Mouse (Mus musculus): Measurements from ENCODE around the gene Pard3. TPM values are rescaled to one million over a fixed set of nuclear protein-coding genes. Genes with fewer than 3 reads are reported as not detected.
A peak's percentile ranks its signal among the peaks of the same experiment; 100 is the strongest.

Pard3 gene
- polyA plus RNA-seq, 1 experiment from 2014 or later = 24.2 TPM

DNA sequence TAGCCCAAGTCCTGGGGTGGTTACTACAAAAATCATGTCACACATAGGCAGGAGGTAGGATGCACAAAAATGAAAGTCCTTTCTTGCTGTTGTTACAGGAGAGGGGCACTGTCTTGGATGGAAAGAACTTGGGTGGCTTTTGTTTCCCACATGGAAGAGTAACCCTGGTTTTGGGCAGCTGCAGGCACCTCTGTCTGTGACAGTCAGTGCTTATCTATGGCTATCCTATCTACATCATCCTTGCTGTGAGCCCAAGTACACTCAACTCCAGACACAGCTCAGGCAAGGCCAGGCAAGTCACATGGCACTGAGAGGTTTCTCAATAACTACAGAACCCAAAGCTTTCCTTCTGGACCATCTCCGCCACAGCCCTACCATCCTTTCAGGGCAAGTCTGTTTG is 506.8 kb downstream of the Pard3 start:
- WGBS = 98% methylated on average over 1 of the region's 1 CpGs
- peaks cover 12% of the 10 kb centered on the region for H3K27me3 ChIP-seq (ENCODE audit: insufficient read depth, poor library complexity, severe bottlenecking)
- no peaks in the 10 kb centered on the region for H3K36me3 ChIP-seq
- no peak overlapping the region for H3K27ac ChIP-seq
- no peak for DNase-seq (ENCODE audit: low spot score)
- H3K9me3 ChIP-seq = no peaks in the 10 kb centered on the region
- H3K4me1 ChIP-seq (replicated peaks) = no peaks in the 10 kb centered on the region; the same call in 1 of the 2 replicates
- H3K4me3 ChIP-seq = no peak overlapping the region

DNA sequence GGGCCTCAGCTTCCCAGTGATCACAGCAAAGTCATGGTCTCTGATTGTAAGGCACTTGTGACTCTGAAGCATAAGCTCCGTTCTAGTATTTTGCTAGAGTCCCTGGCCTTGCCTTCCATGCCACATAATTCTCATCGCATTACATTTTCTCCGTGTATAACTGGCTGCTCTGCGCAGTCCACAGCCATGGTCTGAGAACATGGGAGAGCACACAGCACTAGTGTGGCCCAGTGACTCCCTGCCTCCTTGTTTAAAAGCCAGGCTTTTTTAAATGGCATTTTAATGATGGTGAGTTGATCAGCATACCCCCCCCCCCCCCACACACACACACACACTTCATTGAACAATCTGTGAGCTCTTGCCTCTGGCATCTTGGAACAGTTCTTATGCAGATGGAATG is 508.8 kb downstream of the Pard3 start:
- 90% methylated on average over 4 of the region's 4 CpGs for WGBS
- no peaks in the 10 kb centered on the region for H3K36me3 ChIP-seq
- no peaks in the 10 kb centered on the region for H3K9me3 ChIP-seq
- no peaks in the 10 kb centered on the region for H3K27me3 ChIP-seq (ENCODE audit: insufficient read depth, poor library complexity, severe bottlenecking)
- DNase-seq (ENCODE audit: low spot score) = no peak
- H3K4me1 ChIP-seq (replicated peaks) = no peaks in the 10 kb centered on the region; the same call in 1 of the 2 replicates
- H3K27ac ChIP-seq = no peak overlapping the region
- H3K4me3 ChIP-seq = no peak overlapping the region

DNA sequence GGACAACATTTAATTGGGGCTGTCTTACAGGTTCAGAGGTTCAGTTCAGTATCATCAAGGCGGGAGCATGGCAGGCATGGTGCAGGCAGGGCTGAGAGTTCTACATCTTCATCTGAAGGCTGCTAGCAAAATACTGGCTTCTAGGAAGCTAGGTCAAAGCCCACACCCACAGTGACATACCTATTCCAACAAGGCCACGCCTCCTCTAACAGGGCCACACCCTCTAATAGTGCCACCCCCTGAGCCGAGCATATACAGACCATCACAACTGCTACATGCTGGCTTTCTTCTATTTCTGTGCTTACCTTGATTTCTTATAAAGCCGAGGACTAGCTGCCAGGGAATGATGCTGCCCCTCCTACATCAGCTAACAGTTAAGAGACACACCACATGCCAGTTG is 513.0 kb downstream of the Pard3 start:
- Histone ChIP-seq H3K27me3 (ENCODE audit: insufficient read depth, poor library complexity, severe bottlenecking) (no peaks in the 10 kb centered on the region), H3K9me3 (no peaks in the 10 kb centered on the region), H3K4me1 (replicated peaks) (no peaks in the 10 kb centered on the region; the same call in 1 of the 2 replicates), H3K27ac (no peak overlapping the region), H3K36me3 (no peaks in the 10 kb centered on the region), H3K4me3 (no peak overlapping the region)
- no peak for DNase-seq (ENCODE audit: low spot score)
- WGBS = 93% methylated on average over 4 of the region's 4 CpGs

DNA sequence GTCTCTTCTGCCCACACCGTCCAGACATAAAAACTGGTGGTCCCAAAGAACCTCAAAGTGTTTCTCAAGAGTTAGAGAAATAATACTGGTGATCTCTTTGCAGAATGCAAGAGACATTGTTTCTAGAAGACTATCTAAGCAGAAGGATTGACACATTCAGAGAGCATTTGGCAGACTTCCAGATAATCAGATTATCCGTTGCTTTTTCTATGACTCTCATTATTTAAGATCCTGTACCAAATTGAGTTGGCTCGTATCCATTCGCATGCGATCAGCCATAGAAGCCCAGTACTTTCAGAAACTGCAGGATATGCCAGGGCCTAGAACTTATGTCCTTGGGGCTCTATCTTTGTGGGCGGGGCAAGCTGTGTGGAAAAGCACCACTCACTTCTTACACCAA is 514.0 kb downstream of the Pard3 start:
- Histone ChIP-seq H3K27ac (no peak overlapping the region), H3K27me3 (ENCODE audit: insufficient read depth, poor library complexity, severe bottlenecking) (no peaks in the 10 kb centered on the region), H3K36me3 (no peaks in the 10 kb centered on the region), H3K4me1 (replicated peaks) (no peaks in the 10 kb centered on the region; the same call in 1 of the 2 replicates), H3K4me3 (no peak overlapping the region), H3K9me3 (no peaks in the 10 kb centered on the region)
- WGBS = 92% methylated on average over 6 of the region's 6 CpGs
- DNase-seq (ENCODE audit: low spot score) = no peak

DNA sequence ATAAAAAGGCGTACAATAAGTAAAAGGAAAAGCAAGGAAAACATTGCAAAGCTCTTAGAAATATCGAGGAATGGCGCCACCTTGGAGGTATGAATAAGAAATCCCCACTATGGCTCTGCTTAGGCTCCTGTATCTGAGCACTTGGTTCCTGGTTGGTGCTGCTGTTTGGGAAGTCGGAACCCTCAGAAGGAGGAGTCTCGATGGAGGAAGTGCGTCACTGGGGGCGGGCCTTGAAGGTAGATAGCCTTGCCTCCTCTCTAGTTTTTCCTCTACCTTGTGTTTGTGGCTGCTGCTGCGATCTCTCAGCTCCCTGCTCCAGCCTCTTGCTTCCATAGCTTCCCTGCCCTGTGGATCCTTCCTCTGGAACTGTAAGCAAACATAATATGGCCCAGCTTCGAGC is 515.7 kb downstream of the Pard3 start:
- no peak for DNase-seq (ENCODE audit: low spot score)
- H3K9me3 ChIP-seq = no peaks in the 10 kb centered on the region
- H3K36me3 ChIP-seq = no peaks in the 10 kb centered on the region
- 88% methylated on average over 9 of the region's 9 CpGs for WGBS
- no peaks in the 10 kb centered on the region for H3K4me1 ChIP-seq (replicated peaks)
- H3K27ac ChIP-seq = no peak overlapping the region
- no peaks in the 10 kb centered on the region for H3K27me3 ChIP-seq (ENCODE audit: insufficient read depth, poor library complexity, severe bottlenecking)
- H3K4me3 ChIP-seq = no peak overlapping the region

DNA sequence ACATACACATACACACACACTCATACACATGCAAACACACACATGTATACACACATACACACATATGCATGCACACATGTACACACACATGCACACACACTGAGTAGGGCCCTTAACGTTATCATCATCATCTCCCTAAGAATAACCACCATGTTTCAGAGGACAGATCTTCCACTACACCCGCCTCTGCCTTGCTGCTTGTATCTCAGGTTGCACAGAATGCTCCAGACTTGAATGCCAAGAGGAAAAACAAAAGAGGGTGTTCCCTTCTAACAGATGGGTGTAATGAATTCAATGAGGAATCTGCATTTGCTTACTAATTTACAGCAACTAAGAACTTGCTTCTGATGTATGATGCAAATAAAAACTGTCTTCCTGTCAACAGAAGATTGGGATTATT is 519.7 kb downstream of the Pard3 start:
- 84% methylated on average over 2 of the region's 2 CpGs for WGBS
- Histone ChIP-seq H3K4me1 (replicated peaks) (peaks cover 10% of the 10 kb centered on the region; the same call in 1 of the 2 replicates), H3K36me3 (no peaks in the 10 kb centered on the region), H3K27ac (no peak overlapping the region), H3K27me3 (ENCODE audit: insufficient read depth, poor library complexity, severe bottlenecking) (no peaks in the 10 kb centered on the region), H3K4me3 (no peak overlapping the region), H3K9me3 (no peaks in the 10 kb centered on the region)
- DNase-seq (ENCODE audit: low spot score) = no peak

DNA sequence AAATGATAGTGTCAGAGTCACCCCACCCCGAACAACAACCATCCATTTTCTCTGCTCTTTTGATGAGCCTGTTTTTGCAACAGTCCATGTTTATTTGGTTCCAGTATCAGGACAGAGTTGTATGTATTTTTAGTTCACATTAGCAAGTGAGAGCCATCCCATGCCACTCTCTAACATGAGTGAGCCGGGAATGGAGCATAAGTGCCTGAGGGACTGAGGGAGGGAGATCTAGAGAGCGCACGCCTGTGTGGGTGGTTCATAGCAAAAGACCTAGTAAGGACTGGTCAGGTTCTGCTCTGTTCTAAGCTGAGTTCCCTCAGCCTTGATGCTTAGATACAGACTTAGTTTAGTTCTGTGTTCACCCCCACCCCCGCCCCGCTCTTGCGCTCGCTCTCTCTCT is 521.9 kb downstream of the Pard3 start:
- 91% methylated on average over 8 of the region's 8 CpGs for WGBS
- no peak for DNase-seq (ENCODE audit: low spot score)
- Histone ChIP-seq H3K36me3 (no peaks in the 10 kb centered on the region), H3K27me3 (ENCODE audit: insufficient read depth, poor library complexity, severe bottlenecking) (no peaks in the 10 kb centered on the region), H3K9me3 (no peaks in the 10 kb centered on the region), H3K4me1 (replicated peaks) (peaks cover 10% of the 10 kb centered on the region; the same call in 1 of the 2 replicates), H3K4me3 (no peak overlapping the region), H3K27ac (no peak overlapping the region)

DNA sequence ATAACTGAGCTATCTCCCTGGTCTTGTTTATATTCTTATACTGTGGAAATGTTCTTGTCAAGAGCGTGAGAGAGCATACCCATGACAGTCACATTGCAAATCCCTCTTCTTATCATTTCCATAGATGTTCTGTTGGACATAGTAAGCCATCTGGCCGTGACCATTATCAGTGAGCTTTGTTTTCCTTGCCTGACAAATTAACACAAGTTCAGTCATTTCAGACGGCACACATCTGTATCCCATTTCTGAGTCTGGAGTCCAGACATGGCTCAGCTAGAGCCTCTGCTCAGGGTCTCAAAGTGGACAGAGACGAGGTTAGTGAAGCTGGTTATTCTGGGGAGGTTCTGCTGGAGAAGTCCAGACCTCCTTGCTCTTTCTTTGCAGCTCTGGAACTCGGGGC is 523.0 kb downstream of the Pard3 start:
- no peak for DNase-seq (ENCODE audit: low spot score)
- 71% methylated on average over 5 of the region's 5 CpGs for WGBS
- H3K27me3 ChIP-seq (ENCODE audit: insufficient read depth, poor library complexity, severe bottlenecking) = no peaks in the 10 kb centered on the region
- H3K9me3 ChIP-seq = no peaks in the 10 kb centered on the region
- no peaks in the 10 kb centered on the region for H3K36me3 ChIP-seq
- peaks cover 10% of the 10 kb centered on the region; the same call in 1 of the 2 replicates for H3K4me1 ChIP-seq (replicated peaks)
- no peak overlapping the region for H3K4me3 ChIP-seq
- no peak overlapping the region for H3K27ac ChIP-seq

DNA sequence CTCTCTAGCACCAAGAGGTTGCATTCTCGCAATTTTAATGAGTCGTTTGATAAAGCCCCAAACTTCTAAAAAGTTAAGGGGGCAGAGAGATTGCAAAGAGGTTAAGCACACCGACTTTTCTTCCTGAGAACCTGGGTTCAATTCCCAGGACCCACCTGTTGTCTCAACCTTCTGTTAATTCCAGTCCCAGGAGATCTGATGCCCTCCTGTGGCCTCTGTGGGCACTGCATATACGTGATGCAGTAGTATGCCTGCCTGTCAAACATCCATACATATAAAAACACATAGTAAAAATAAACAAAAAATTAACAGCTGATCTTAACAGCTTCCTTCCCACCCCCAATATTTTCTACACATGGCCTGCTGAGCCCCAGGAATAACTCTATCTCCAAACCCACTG is 524.6 kb downstream of the Pard3 start:
- peaks cover 20% of the 10 kb centered on the region for H3K4me1 ChIP-seq (replicated peaks)
- no peaks in the 10 kb centered on the region for H3K9me3 ChIP-seq
- no peak overlapping the region for H3K4me3 ChIP-seq
- peak; percentile 30 for DNase-seq (ENCODE audit: low spot score)
- no peaks in the 10 kb centered on the region for H3K36me3 ChIP-seq
- H3K27me3 ChIP-seq (ENCODE audit: insufficient read depth, poor library complexity, severe bottlenecking) = no peaks in the 10 kb centered on the region
- 69% methylated on average over 4 of the region's 4 CpGs for WGBS
- no peak overlapping the region for H3K27ac ChIP-seq

DNA sequence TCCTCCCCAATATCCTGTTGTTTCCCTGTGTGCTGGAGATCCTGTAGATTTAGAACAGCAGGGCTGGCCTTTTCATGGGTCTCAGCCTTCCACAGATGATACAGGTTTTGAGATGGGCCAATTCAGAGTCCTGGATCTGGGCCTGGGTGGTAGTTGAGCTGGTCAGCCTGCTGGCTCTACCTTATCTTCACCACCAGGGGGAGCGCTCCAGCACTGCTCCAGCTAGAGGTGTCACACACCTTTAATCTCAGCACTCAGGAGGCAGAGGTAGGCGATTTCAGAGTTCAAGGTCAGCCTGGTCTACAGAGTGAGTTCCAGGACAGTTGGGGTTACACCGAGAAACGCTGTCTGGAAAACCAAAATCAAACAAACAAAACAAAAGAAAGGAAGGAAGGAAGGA is 525.6 kb downstream of the Pard3 start:
- no peaks in the 10 kb centered on the region for H3K9me3 ChIP-seq
- DNase-seq (ENCODE audit: low spot score) = peak; percentile 39
- H3K4me3 ChIP-seq = no peak overlapping the region
- no peaks in the 10 kb centered on the region for H3K27me3 ChIP-seq (ENCODE audit: insufficient read depth, poor library complexity, severe bottlenecking)
- H3K4me1 ChIP-seq (replicated peaks) = peaks cover 20% of the 10 kb centered on the region
- 51% methylated on average over 4 of the region's 4 CpGs for WGBS
- 0 out of 2 replicates have a peak, but pooled peaks cover 8% of the 10 kb centered on the region for H3K36me3 ChIP-seq
- H3K27ac ChIP-seq = no peak overlapping the region

DNA sequence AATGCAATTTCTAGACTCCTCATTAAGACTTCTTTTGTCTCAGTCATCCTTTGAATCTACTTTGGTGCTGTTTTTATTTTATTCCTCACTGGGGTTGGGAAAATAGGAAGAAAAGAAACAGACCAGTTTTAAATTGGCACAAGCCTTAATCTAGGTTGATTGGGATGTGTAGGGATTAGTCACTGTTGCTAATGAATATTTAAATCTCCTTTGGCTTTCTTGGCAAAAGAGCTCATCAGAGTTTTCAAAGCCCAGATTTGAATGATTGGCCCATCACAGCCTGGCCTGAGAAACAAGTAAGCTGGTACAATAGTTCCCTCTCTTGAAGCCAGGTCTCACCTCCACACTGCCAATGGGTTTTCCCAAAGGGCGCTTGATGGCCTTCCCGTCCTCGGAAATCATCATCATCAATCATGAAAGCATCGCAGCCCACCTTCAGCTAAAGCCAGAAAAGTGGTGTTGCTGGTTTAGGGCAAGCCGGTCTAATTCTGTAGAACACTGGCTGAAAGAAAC is 527.0 kb downstream of the Pard3 start:
- Histone ChIP-seq H3K4me1 (replicated peaks) (peaks cover 20% of the 10 kb centered on the region), H3K27ac (no peak overlapping the region), H3K4me3 (no peak overlapping the region), H3K27me3 (ENCODE audit: insufficient read depth, poor library complexity, severe bottlenecking) (no peaks in the 10 kb centered on the region), H3K36me3 (0 out of 2 replicates have a peak, but pooled peaks cover 8% of the 10 kb centered on the region), H3K9me3 (no peaks in the 10 kb centered on the region)
- no peak for DNase-seq (ENCODE audit: low spot score)
- 97% methylated on average over 5 of the region's 5 CpGs for WGBS

DNA sequence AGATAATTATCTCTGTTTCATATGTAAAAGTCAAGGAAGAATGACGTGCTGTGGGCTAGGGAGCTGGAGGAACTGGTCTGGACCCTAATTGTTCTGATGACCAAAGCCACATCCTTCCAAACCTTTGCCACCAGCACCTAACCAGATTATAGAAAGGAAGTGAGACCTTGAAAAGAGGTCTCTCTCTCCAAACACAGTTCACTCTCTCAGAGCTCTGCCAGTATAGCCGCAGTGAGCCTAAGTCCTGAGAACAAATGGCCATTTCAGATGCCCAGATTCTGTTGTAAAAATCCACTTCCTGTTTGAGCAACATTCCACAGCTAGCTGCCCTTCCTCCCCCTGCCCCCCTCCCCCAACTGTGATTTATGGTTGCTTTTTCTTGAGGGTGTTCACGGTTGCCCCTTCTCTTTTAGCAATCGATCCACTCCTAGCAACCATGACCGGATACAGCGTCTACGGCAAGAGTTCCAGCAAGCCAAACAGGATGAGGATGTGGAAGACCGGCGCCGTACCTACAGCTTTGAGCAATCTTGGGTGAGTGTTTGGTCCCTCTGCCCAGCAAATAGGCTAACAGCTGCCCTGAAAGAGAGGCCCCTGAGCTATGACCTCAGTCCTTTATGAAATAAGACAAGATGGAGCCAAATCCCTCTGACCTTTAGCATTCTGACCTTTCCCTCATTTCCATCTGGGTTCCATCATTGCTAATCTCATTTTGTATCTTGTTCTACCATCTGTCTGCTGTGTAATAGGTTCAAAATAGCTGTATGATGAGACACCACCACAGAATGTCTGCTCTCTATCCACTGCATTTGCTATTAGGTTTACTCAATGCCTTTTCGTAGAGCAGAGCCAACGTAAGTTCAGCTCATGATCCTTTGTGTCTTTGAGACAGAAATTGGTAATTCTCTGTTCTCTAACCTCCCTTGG is 529.2 kb downstream of the Pard3 start:
- 82% methylated on average over 12 of the region's 12 CpGs for WGBS
- H3K4me3 ChIP-seq = no peak overlapping the region
- H3K27ac ChIP-seq = peak overlapping the region; percentile 12; the same call in 1 of the 2 replicates
- peaks cover 10% of the 10 kb centered on the region for H3K4me1 ChIP-seq (replicated peaks)
- H3K36me3 ChIP-seq = 0 out of 2 replicates have a peak, but pooled peaks cover 8% of the 10 kb centered on the region
- H3K9me3 ChIP-seq = no peaks in the 10 kb centered on the region
- no peak for DNase-seq (ENCODE audit: low spot score)
- no peaks in the 10 kb centered on the region for H3K27me3 ChIP-seq (ENCODE audit: insufficient read depth, poor library complexity, severe bottlenecking)

DNA sequence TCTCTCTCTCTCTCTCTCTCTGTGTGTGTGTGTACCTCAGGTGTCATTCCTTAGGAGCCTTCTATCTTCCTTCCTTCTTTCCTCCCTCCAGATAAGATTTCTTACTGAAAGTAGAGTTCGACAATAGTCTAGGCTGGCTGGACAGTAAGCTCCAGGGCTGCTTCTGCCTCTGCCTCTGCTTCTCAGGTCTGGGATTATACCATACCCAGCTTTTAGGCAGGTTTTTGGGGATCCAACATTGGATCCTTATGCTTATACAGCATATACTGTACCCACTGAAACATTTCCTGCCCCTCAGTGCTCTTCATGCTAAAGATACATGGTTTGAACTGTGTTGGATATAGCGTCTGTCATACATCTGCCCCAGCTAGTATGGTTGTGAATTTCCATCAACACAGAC is 536.9 kb downstream of the Pard3 start:
- Histone ChIP-seq H3K36me3 (peaks cover 16% of the 10 kb centered on the region), H3K4me3 (no peak overlapping the region), H3K27ac (no peak overlapping the region), H3K27me3 (ENCODE audit: insufficient read depth, poor library complexity, severe bottlenecking) (no peaks in the 10 kb centered on the region), H3K9me3 (no peaks in the 10 kb centered on the region), H3K4me1 (replicated peaks) (no peaks in the 10 kb centered on the region; the same call in 1 of the 2 replicates)
- no peak for DNase-seq (ENCODE audit: low spot score)
- 96% methylated on average over 2 of the region's 2 CpGs for WGBS

All from hindbrain, embryonic 10.5 days (tissue).